Comparison of ENCODE assay signal across 17 mouse cellular contexts in the genomic region with DNA sequence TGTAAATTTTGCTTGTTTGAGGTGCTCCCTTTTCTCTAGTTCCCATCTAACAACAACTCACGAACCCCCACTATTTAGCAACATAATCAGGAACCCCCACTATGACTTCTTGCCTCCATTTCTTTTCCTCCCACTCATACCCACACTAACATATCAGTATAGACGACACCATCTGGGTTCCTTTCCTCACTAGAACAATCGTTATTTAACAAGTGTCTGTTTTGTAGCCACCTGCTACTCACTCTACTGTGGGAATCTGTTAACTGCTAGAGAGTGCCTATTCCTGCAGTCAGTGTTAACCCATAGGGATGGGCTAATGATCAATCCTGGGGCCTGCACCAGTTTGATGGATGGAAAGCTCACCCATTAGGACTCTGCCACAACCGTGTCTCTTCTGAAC.
DNase-seq lines count a peak whose midpoint lies in the region.
"Had no signal": no experiment of that assay in that cellular context is flagged by ENCODE, and none has a peak within 500 bp of the region (broad histone marks: within the 10 kb centered on the region; RNA-seq: fewer than 3 reads in every experiment).

No protein-coding gene starts in this region.

- peak; percentile 26 for DNase-seq in layer of hippocampus, adult 11-12 months (ENCODE audit: low spot score)
- no peak for DNase-seq in layer of hippocampus, postnatal 25 days (ENCODE audit: extremely low spot score in 1 of 2, low spot score in 1 of 2)
- DNase-seq in layer of hippocampus, adult 8-10 months (ENCODE audit: low spot score in 2 of 2), result peak; percentile 13 to 29
- peak; percentile 11 to 62 for DNase-seq in layer of hippocampus, postnatal 14 days (ENCODE audit: low spot score in 2 of 2)
- DNase-seq in testis, postnatal 10 days (ENCODE audit: low spot score), result no peak
- DNase-seq in frontal cortex, postnatal 25 days (ENCODE audit: low spot score in 2 of 2), result no peak
- DNase-seq: adrenal gland, adult 8-10 months; adrenal gland, postnatal 25 days; cerebellum, adult 11 months; cerebellum, adult 2 months; cerebellum, adult 9-11 months; cerebellum, postnatal 25 days; embryo, embryonic 11 days; gastrocnemius, postnatal 10 days; gastrocnemius, postnatal 36 days; heart, adult 2 months; heart, postnatal 14 days had no signal

Comparison
In these comparisons a context has a peak if more than half of its experiments do, and no peak if none do; other contexts are left out.
1. DNase-seq: peak in layer of hippocampus, adult 11-12 months (single experiment), layer of hippocampus, adult 8-10 months (2 of 2) and layer of hippocampus, postnatal 14 days (2 of 2); none in layer of hippocampus, postnatal 25 days (0 of 2), testis, postnatal 10 days (single experiment) and frontal cortex, postnatal 25 days (0 of 2).